Mouse (Mus musculus): ENCODE results near the gene Mbd6.

- TF ChIP-seq CTCF (IDR thresholded peaks at IDR 0.05; ENCODE audit: borderline replicate concordance, extremely low read depth, insufficient read depth, insufficient read length) = no peak
- no peak for TF ChIP-seq POLR2A (IDR thresholded peaks at IDR 0.05; ENCODE audit: borderline replicate concordance, extremely low read depth, insufficient read depth, insufficient read length, poor library complexity, severe bottlenecking)
Observed at GRCm38 (mm10) chr10:127317277-127317676, 28.5 kb upstream of the Mbd6 start.
